Mouse (Mus musculus) neural tube, postnatal 0 days (tissue): ENCODE results near the gene Olfr979. TPM values are rescaled to one million over a fixed set of nuclear protein-coding genes. Genes with fewer than 3 reads are reported as not detected.

ENCODE experiments used
- polyA plus RNA-seq: library from polyadenylated mRNA; unstranded; fragments of >200 nt; fragmentation: Nextera tagmentation; extraction: Ambion mirVana; gene quantifications from 2 replicates; pipeline ENCODE4 v1.2.1, GENCODE M21; 2015

The Olfr979 gene
- polyA plus RNA-seq: not detected in 2 replicates

GRCm38 (mm10) chr9:40003365-40003764, at the start of gene Olfr979:
TSS of gene Olfr979 (minus strand) at chr9:40003465.

DNA sequence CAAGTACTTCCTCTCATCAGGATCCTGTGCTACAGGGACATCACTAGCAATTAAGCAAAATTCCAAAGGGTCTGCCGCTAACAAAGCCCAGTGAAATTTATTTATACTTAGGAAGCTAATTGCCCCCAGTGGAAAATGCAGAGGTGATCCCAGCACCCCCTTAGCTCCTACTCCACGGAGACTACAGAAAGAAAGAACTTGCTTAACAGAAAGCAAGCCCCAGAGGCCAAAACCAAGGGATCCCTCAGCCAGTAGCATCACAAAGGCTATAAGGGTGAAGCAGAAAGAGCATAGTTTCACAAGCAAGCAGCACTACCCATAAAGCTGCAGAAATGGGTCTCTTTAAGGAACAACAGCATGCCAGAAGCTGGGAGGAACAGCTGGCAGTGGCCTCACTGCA, 17.9 kb upstream of the Olfr979 start, which contains the start of gene Olfr981:
Gene Olfr981 (plus strand): TSS at position 301 of the 400 bp plus-strand sequence.

DNA sequence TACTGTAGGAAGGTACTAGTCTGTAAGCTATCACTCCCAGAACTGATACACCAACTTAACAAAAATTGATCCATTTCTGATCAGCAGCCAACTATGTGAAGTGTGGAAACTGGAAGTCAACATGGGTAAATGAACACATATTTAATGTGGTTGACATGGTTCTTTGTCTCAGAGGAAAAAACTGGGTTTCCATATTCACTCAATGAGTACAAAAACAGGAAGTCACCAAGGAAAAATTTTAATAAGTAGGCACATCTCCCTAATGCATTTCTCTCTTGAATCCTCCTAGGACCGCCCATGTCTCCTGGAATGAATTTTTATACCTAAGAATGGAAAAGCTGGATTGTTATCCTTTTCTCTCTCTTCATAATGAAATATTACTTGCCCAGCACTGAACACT, 6.2 kb upstream of the Olfr979 start, which contains the start of gene Olfr980:
Gene Olfr980 (minus strand): TSS at position 101 of the 400 bp plus-strand sequence.

DNA sequence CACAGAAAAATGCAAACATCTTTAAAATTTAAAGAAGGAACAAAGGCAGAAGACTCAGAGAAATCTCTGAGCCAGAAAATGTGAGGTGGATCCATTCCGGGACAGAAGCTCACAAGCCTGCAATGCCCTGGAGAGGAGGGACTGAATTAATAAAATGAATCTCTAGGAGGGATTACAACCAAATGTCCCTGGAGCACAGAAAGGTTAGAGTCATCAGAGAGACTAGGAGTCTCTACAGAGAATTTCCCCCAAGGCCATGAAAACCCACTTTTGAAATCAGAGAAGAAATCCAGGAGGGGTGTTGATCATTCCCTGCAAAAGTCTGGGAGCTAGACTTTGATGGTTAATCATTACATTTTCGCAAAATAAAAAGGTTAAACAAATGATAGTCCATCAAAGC, 11.5 kb downstream of the Olfr979 start, which contains the start of gene Olfr978:
Gene Olfr978 (plus strand): TSS at position 301 of the 400 bp plus-strand sequence.

DNA sequence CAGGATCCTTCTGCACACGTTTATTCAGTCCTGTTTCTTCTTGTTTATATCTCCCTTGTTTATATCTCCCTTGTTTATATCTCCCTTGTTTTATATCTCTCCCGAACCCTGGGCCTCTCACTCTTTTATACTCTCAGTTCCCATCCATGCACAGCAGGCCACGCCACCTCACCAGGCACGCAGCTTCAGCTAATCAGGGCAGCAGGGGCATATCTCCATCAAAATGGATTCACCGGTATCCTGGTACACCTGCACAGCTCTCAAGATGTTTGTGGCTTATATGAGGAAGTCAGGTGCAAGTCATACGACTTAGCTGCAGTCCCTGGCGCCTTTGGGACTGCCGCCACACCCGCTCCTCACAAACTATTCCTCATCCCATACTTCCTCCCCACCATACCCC, 42.2 kb downstream of the Olfr979 start, which contains the start of gene Olfr976:
Gene Olfr976 (minus strand): TSS at position 101 of the 400 bp plus-strand sequence.

GRCm38 (mm10) chr9:39951946-39952345, 51.3 kb downstream of the Olfr979 start, which contains the start of gene Olfr975:
TSS of gene Olfr975 (minus strand) at chr9:39952046.

Other genes with a start within 250 kb of the Olfr979 start
- not detected in 2 replicates for gene Olfr968, start 220.2 kb downstream of the Olfr979 start, polyA plus RNA-seq
- not detected in 2 replicates for gene Olfr969, start 212.5 kb downstream of the Olfr979 start, polyA plus RNA-seq
- not detected in 2 replicates for gene Olfr970, start 194.6 kb downstream of the Olfr979 start, polyA plus RNA-seq
- not detected in 2 replicates for gene Olfr971, start 166.6 kb downstream of the Olfr979 start, polyA plus RNA-seq
- gene Olfr972, start 137.0 kb downstream of the Olfr979 start, polyA plus RNA-seq: not detected in 2 replicates
- gene Olfr229, start 96.1 kb downstream of the Olfr979 start, polyA plus RNA-seq: not detected in 2 replicates
- gene Olfr974, start 66.0 kb downstream of the Olfr979 start, polyA plus RNA-seq: not detected in 2 replicates
- gene Olfr975, start 51.4 kb downstream of the Olfr979 start, polyA plus RNA-seq: not detected in 2 replicates
- gene Olfr976, start 42.3 kb downstream of the Olfr979 start, polyA plus RNA-seq: not detected in 2 replicates
- not detected in 2 replicates for gene Olfr978, start 11.4 kb downstream of the Olfr979 start, polyA plus RNA-seq
- gene Olfr980, start 6.1 kb upstream of the Olfr979 start, polyA plus RNA-seq: not detected in 2 replicates
- gene Olfr981, start 18.0 kb upstream of the Olfr979 start, polyA plus RNA-seq: 0.05 TPM in 1 of 2 replicates, not detected in the other
- gene Olfr982, start 70.4 kb upstream of the Olfr979 start, polyA plus RNA-seq: not detected in 2 replicates
- not detected in 2 replicates for gene Olfr983, start 90.1 kb upstream of the Olfr979 start, polyA plus RNA-seq
- not detected in 2 replicates for gene Olfr984, start 110.7 kb upstream of the Olfr979 start, polyA plus RNA-seq
- not detected in 2 replicates for gene Olfr985, start 126.7 kb upstream of the Olfr979 start, polyA plus RNA-seq
- not detected in 2 replicates for gene Tmem225, start 144.7 kb upstream of the Olfr979 start, polyA plus RNA-seq
- gene Olfr986, start 177.5 kb upstream of the Olfr979 start, polyA plus RNA-seq: not detected in 2 replicates
- 6.6 and 7.0 TPM in 2 replicates for gene Zfp202, start 188.9 kb upstream of the Olfr979 start, polyA plus RNA-seq